Mouse (Mus musculus) kidney, postnatal 0 days (tissue): ENCODE results near the gene Dnajc6. TPM values are rescaled to one million over a fixed set of nuclear protein-coding genes. Genes with fewer than 3 reads are reported as not detected.

ENCODE experiments used
- ATAC-seq: fragments of 200-750 bp; cut with Nextera tagmentation; replicated peaks from 2 replicates; pipeline ENCODE4 v1.8.0; 2017; ENCODE audit warnings: low read depth, moderate number of reproducible peaks, moderate TSS enrichment, moderate library complexity; ENCODE audit not compliant: low FRiP score
- DNase-seq: peaks from one replicate; pipeline ENCODE4 v3.0.0-alpha.2; 2016; ENCODE audit warnings: low spot score
- H3K27ac ChIP-seq: fragments of 300-500 bp; sonication (generic); 2 replicates; pipeline ENCODE4 v1.5.1; 2014; ENCODE audit warnings: mild to moderate bottlenecking
- H3K27me3 ChIP-seq: fragments of 300-500 bp; sonication (generic); 2 replicates; pipeline ENCODE4 v1.6.1; 2014; ENCODE audit warnings: low read length, mixed read lengths; ENCODE audit not compliant: insufficient read depth
- H3K36me3 ChIP-seq: fragments of 300-500 bp; sonication (generic); 2 replicates; pipeline ENCODE4 v1.6.1; 2014; ENCODE audit warnings: low read length, mixed read lengths; ENCODE audit not compliant: insufficient read depth
- H3K4me1 ChIP-seq: fragments of 300-500 bp; sonication (generic); replicated peaks from 2 replicates; pipeline ENCODE4 v1.6.1; 2014; ENCODE audit warnings: antibody characterized with exemption, low read length, mixed read lengths; ENCODE audit not compliant: insufficient read depth
- H3K4me2 ChIP-seq: fragments of 300-500 bp; sonication (generic); 2 replicates; pipeline ENCODE4 v1.6.1; 2014; ENCODE audit warnings: mild to moderate bottlenecking, low read length, moderate library complexity, mixed read lengths
- H3K4me3 ChIP-seq: fragments of 300-500 bp; sonication (generic); replicated peaks from 2 replicates; pipeline ENCODE4 v1.5.1; 2014; ENCODE audit warnings: low read depth, low read length
- H3K9ac ChIP-seq: fragments of 300-500 bp; sonication (generic); 2 replicates; pipeline ENCODE4 v1.6.1; 2014; ENCODE audit warnings: low read depth, low read length
- H3K9me3 ChIP-seq: fragments of 300-500 bp; sonication (generic); replicated peaks from 2 replicates; pipeline ENCODE4 v1.6.1; 2016; ENCODE audit warnings: low read length, inconsistent platforms, mixed read lengths
- CTCF ChIP-seq: IDR thresholded peaks from 2 replicates; pipeline ENCODE4 v1.5.1; 2016; ENCODE audit warnings: antibody characterized with exemption, low read depth, mild to moderate bottlenecking, moderate library complexity
- WGBS: fragments of 180-500 bp; shearing (Covaris S2); extraction: QIAGEN DNeasy Blood & Tissue Kit; methylation state at CpG from one replicate; pipeline ENCODE4 v1.1.7; 2014; 5-methylcytosine and 5-hydroxymethylcytosine counted together
- polyA plus RNA-seq: library from polyadenylated mRNA; unstranded; fragments of >200 nt; fragmentation: Nextera tagmentation; extraction: Ambion mirVana; gene quantifications from 2 replicates; pipeline ENCODE4 v1.2.1, GENCODE M21; 2015

The Dnajc6 gene
- polyA plus RNA-seq, 1 experiment from 2014 or later = 2.8 TPM

DNA sequence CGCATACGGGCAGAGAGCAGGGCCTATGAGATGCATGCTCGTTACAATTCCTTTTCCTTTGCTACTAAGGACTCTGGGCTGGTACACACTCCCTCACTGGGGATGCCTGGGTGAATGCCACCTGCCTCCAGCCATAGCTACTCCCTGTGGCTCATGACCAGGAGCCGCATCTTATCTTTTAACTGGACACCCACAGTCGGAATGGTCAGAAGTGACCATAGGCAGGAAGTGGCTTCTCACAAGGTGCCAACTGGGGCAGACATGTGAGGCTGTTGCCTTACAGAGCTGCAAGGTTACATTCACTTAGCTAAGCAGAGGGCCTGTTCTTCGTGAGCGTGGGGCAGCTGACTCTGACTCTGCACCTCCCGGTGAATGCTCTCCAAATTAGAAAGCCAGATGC lies 39.3 kb upstream of the Dnajc6 start:
- Histone ChIP-seq H3K4me2 (no peak overlapping the region), H3K27ac (no peak overlapping the region), H3K4me1 (no peaks in the 10 kb centered on the region), H3K36me3 (no peaks in the 10 kb centered on the region), H3K9me3 (no peaks in the 10 kb centered on the region), H3K4me3 (no peak overlapping the region), H3K27me3 (no peaks in the 10 kb centered on the region), H3K9ac (no peak overlapping the region)
- TF ChIP-seq CTCF = no peak
- no peak for DNase-seq
- WGBS = 91% methylated on average over 8 of the region's 8 CpGs
- no peak for ATAC-seq

DNA sequence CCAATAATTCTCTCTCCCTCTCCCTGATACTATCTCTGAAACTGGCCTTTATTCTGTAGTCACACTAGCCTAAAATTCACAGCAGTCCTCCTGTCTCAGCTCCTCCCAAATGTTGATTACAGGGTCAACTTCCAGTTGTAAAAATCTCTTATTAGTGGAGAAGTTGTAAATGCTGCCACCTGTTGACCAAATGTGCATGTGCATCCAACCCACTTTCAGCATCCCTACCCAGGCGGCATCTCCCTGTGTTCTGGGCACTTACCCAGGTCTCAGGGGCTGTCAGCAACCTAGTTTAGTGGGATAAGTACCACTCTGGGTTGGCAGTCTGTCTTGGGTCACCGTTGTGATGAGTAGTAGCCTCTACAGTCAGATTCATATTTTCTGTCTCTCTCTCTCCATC lies 38.1 kb upstream of the Dnajc6 start:
- no peaks in the 10 kb centered on the region for H3K4me1 ChIP-seq
- H3K27ac ChIP-seq = no peak overlapping the region
- no peaks in the 10 kb centered on the region for H3K27me3 ChIP-seq
- no peaks in the 10 kb centered on the region for H3K9me3 ChIP-seq
- peak; percentile 68 for DNase-seq
- H3K36me3 ChIP-seq = no peaks in the 10 kb centered on the region
- H3K4me3 ChIP-seq = no peak overlapping the region
- TF ChIP-seq CTCF = peak; percentile 76
- no peak overlapping the region for H3K4me2 ChIP-seq
- ATAC-seq = no peak
- H3K9ac ChIP-seq = no peak overlapping the region
- whole genome bisulfite sequencing = 41% methylated on average over 2 of the region's 2 CpGs

DNA sequence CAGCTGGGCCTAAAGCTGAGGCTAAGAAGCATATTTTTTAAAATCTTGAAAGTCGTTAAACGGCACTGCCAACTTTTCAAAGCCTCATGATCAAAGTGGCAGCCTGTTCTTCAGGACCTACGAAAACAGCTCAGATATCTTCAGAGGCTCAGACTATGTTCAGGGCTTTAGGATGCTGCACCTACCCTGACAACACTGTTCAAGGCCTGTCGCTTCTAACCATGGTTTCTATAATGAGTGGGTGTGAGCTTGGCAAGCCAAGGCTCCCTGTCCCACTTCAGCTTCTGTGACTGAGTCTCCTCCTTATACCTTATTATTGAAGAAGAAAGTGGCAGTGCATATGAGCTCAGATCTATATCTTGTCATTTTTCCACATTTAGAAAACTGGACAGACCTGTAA lies 37.1 kb upstream of the Dnajc6 start:
- no peak overlapping the region for H3K4me3 ChIP-seq
- no peak for ATAC-seq
- whole genome bisulfite sequencing = 80% methylated on average over 4 of the region's 4 CpGs

DNA sequence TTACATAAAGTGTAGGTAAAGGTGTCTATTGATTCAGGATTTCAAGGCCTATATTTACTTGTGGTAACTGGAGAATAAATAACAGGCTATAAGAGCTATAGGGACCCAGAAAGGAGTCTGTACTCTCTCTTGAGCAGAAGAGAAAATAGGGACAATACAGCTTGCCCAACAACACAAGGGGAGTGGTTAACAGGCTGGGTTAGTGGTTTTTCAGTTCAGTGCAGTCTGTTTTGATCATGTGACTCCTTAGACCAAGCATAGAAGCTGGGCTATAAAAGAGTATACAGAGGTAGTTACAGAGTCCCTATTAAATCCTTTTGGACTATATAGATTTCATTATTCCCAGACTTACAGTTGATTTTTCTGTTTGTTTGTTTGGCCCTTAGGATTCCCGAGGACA lies 36.3 kb upstream of the Dnajc6 start:
- H3K27me3 ChIP-seq = no peaks in the 10 kb centered on the region
- no peaks in the 10 kb centered on the region for H3K36me3 ChIP-seq
- H3K4me3 ChIP-seq = no peak overlapping the region
- no peak overlapping the region for H3K4me2 ChIP-seq
- 83% methylated on average over 1 of the region's 1 CpGs for whole genome bisulfite sequencing
- no peaks in the 10 kb centered on the region for H3K9me3 ChIP-seq
- H3K9ac ChIP-seq = no peak overlapping the region
- ATAC-seq = no peak
- H3K27ac ChIP-seq = no peak overlapping the region
- DNase-seq = no peak
- no peaks in the 10 kb centered on the region for H3K4me1 ChIP-seq
- TF ChIP-seq CTCF = no peak

More for the DNA sequence above, 37.1 kb upstream of the Dnajc6 start:
- Histone ChIP-seq H3K27ac (no peak overlapping the region), H3K4me1 (no peaks in the 10 kb centered on the region), H3K4me2 (no peak overlapping the region), H3K9ac (no peak overlapping the region), H3K27me3 (no peaks in the 10 kb centered on the region), H3K9me3 (no peaks in the 10 kb centered on the region), H3K36me3 (no peaks in the 10 kb centered on the region)
- no peak for TF ChIP-seq CTCF
- DNase-seq = no peak

DNA sequence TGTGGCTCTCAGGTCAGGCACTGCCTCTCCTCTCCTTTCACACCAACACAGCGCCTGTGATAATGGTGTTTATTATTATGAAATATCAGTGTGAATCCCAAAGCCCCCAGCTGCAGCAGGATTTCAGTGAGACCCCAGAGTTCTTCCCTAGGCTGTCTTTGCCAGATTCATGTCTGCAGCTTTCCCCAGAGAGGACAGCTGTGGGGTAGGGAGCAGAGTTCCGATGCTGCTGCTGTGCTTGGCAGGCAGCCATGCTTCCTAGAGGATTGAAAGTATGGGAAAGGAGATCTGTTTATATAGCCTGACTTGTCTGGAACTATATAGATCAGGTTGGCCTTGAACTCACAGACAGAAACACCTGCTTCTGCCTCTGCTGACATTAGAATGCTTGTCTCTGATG lies 34.4 kb upstream of the Dnajc6 start:
- H3K27me3 ChIP-seq = no peaks in the 10 kb centered on the region
- no peak overlapping the region for H3K9ac ChIP-seq
- H3K27ac ChIP-seq = no peak overlapping the region
- no peak for TF ChIP-seq CTCF
- H3K36me3 ChIP-seq = no peaks in the 10 kb centered on the region
- H3K9me3 ChIP-seq = no peaks in the 10 kb centered on the region
- H3K4me3 ChIP-seq = no peak overlapping the region
- ATAC-seq = no peak
- no peak overlapping the region for H3K4me2 ChIP-seq
- 63% methylated on average over 2 of the region's 2 CpGs for WGBS
- no peaks in the 10 kb centered on the region for H3K4me1 ChIP-seq
- DNase-seq = no peak

- no peaks in the 10 kb centered on the region for H3K4me1 ChIP-seq
- no peak; the same call in 1 of the 2 replicates for TF ChIP-seq CTCF
- no peak overlapping the region for H3K4me3 ChIP-seq
- 81% methylated on average over 3 of the region's 3 CpGs for WGBS
- no peaks in the 10 kb centered on the region for H3K36me3 ChIP-seq
- H3K27me3 ChIP-seq = no peaks in the 10 kb centered on the region
- no peak overlapping the region for H3K4me2 ChIP-seq
- ATAC-seq = no peak
- H3K27ac ChIP-seq = no peak overlapping the region
- H3K9ac ChIP-seq = no peak overlapping the region
- no peaks in the 10 kb centered on the region for H3K9me3 ChIP-seq
- no peak for DNase-seq
Measured at GRCm38 (mm10) chr4:101466264-101466663, 30.2 kb upstream of the Dnajc6 start.

DNA sequence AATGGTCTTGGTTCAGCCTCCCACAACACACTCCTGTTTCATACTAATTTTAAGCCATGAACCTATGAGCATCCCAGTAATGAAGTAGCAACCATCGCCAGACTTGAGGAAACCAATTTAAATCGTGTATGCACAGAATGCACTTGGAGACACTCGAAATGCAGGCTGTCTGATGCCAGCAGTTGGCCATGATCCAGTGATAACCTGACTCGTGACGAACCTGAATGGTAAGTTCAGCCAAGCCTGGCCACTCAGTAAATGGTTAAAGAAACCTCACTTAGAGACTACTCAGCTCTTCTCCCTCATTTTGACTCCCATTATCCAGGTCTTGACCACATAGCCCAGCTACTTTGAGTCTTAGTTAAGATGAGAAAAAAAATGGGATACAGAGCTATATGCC lies 27.2 kb upstream of the Dnajc6 start:
- H3K27ac ChIP-seq = no peak overlapping the region
- 68% methylated on average over 5 of the region's 5 CpGs for WGBS
- no peak for TF ChIP-seq CTCF
- H3K36me3 ChIP-seq = no peaks in the 10 kb centered on the region
- H3K4me3 ChIP-seq = no peak overlapping the region
- no peak overlapping the region for H3K9ac ChIP-seq
- no peaks in the 10 kb centered on the region for H3K27me3 ChIP-seq
- ATAC-seq (no peak), DNase-seq (no peak)
- H3K9me3 ChIP-seq = no peaks in the 10 kb centered on the region
- no peak overlapping the region for H3K4me2 ChIP-seq
- H3K4me1 ChIP-seq = no peaks in the 10 kb centered on the region
